Mouse (Mus musculus): Measurements from ENCODE around the gene Nsun5. TPM values are rescaled to one million over a fixed set of nuclear protein-coding genes. Genes with fewer than 3 reads are reported as not detected.
"Not testable (repeated sequence)": the region's sequence is repeated elsewhere in the genome, so short reads cannot be mapped to it uniquely, and the experiment has no call there.

Nsun5 gene
- total RNA-seq, 2 experiments from 2014 or later: 14.5 to 17.0 TPM

- intact Hi-C loops (cut with DNase I); DNase-seq: not testable (repeated sequence)
These were observed 557 bp upstream of the Nsun5 start for GRCm38 (mm10) chr5:135369196-135369595.

- intact Hi-C loops (cut with DNase I): no loop called here
- DNase-seq: no peak
These were observed 1.4 kb downstream of the Nsun5 start for GRCm38 (mm10) chr5:135371195-135371594.

- no peak for DNase-seq
- intact Hi-C loops (cut with DNase I): no loop called here
These were observed 3.8 kb downstream of the Nsun5 start for GRCm38 (mm10) chr5:135373601-135374000.

GRCm38 (mm10) chr5:135375167-135375566 lies 5.4 kb downstream of the Nsun5 start:
- intact Hi-C loops (cut with DNase I): no loop called here
- DNase-seq: peak; percentile 34 to 43

- intact Hi-C loops (cut with DNase I): no loop called here
- no peak for DNase-seq
These were observed 6.6 kb downstream of the Nsun5 start for GRCm38 (mm10) chr5:135376341-135376740.

- intact Hi-C loops (cut with DNase I): no loop called here
- DNase-seq: no peak
These were observed 10.9 kb downstream of the Nsun5 start for GRCm38 (mm10) chr5:135380681-135381080.

- intact Hi-C loops (cut with DNase I): no loop called here
- DNase-seq: peak in 1 of 2 experiments; percentile 24
These were observed 11.7 kb downstream of the Nsun5 start for GRCm38 (mm10) chr5:135381356-135381925.

- intact Hi-C loops (cut with DNase I): no loop called here
- no peak for DNase-seq
These were observed 13.0 kb downstream of the Nsun5 start for GRCm38 (mm10) chr5:135382746-135383145.

GRCm38 (mm10) chr5:135383771-135384170 lies 14.0 kb downstream of the Nsun5 start:
- no peak for DNase-seq
- intact Hi-C loops (cut with DNase I): no loop called here

- peak; percentile 87 for DNase-seq
- intact Hi-C loops (cut with DNase I): loop anchor here (5.0 kb wide), 1 partner anchor 383 kb away; the partner anchor contains the start of genes Mdh2 and Styxl1
These were observed 24.5 kb downstream of the Nsun5 start, which contains the start of gene Pom121 for GRCm38 (mm10) chr5:135394004-135394823. Pom121 (minus strand) TSS chr5:135394546.

GRCm38 (mm10) chr5:135395826-135396225 lies 26.1 kb downstream of the Nsun5 start:
- peak; percentile 26 to 48 for DNase-seq

GRCm38 (mm10) chr5:135399382-135399781 lies 29.6 kb downstream of the Nsun5 start:
- no peak for DNase-seq
- intact Hi-C loops (cut with DNase I): loop anchor here (5.0 kb wide), 1 partner anchor 363 kb away; no protein-coding TSS in a partner anchor

More at GRCm38 (mm10) chr5:135395826-135396225, 26.1 kb downstream of the Nsun5 start:
- intact Hi-C loops (cut with DNase I): loop anchor here (5.0 kb wide), 1 partner anchor 366 kb away; no protein-coding TSS in a partner anchor

GRCm38 (mm10) chr5:135400244-135400643 lies 30.5 kb downstream of the Nsun5 start:
- DNase-seq: peak; percentile 84 to 92
- intact Hi-C loops (cut with DNase I): loop anchor here (2.0 to 5.0 kb wide), 3 partner anchors 95 to 217 kb away; partner anchors contain the start of gene Hip1

- peak; percentile 9 to 14 for DNase-seq
- intact Hi-C loops (cut with DNase I): loop anchor here (5.0 kb wide), 2 partner anchors 143 to 213 kb away; partner anchors contain the start of gene Hip1
These were observed 34.9 kb downstream of the Nsun5 start for GRCm38 (mm10) chr5:135404623-135405022.

GRCm38 (mm10) chr5:135405437-135405836 lies 35.7 kb downstream of the Nsun5 start:
- intact Hi-C loops (cut with DNase I): no loop called here

GRCm38 (mm10) chr5:135408114-135408513 lies 38.4 kb downstream of the Nsun5 start:
- DNase-seq: no peak
- intact Hi-C loops (cut with DNase I): no loop called here

More at GRCm38 (mm10) chr5:135405437-135405836, 35.7 kb downstream of the Nsun5 start:
- DNase-seq: no peak

- intact Hi-C loops (cut with DNase I): no loop called here
- DNase-seq: no peak
These were observed 40.5 kb downstream of the Nsun5 start for GRCm38 (mm10) chr5:135410266-135410665.

Data from heart, postnatal 14 days (tissue).